Mouse (Mus musculus) erythroblast, embryonic 14.5 days (primary cell): ENCODE measurements around the gene Nrarp.

Source experiments
- GATA1 ChIP-seq: IDR thresholded peaks from 2 replicates; pipeline ENCODE4 v1.6.1; 2012; ENCODE audit warnings: low read length, inconsistent platforms, mixed read lengths
- TAL1 ChIP-seq: IDR thresholded peaks from 3 replicates; pipeline ENCODE4 v1.6.1; 2012; ENCODE audit warnings: low read length, inconsistent platforms, mixed read lengths

DNA sequence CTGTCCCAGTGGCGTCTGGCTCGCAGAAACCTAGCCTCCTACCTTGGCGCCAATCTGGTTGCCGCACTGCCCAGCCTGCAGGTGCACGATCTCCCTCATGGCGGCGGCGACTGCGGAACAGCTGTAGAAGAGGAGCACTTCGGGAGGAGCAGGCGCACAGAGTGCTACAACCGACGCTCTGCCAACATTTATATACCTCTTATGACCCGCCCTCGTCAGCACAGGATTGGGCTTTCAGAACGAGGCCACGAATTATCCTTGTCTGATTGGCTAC lies 43.9 kb downstream of the Nrarp start, which contains the start of gene Tubb4b:
- TF ChIP-seq GATA1: no peak
- TF ChIP-seq TAL1: no peak
